Mouse (Mus musculus): ENCODE data around the gene Ccdc91.

- TF ChIP-seq EP300 (IDR thresholded peaks at IDR 0.05; ENCODE audit: insufficient read depth, low read depth, low read length): no peak
- no peak for TF ChIP-seq CTCF (IDR thresholded peaks at IDR 0.05; ENCODE audit: low read depth, low read length)
- no peak for TF ChIP-seq POLR2A (IDR thresholded peaks at IDR 0.05; ENCODE audit: insufficient read depth, low read length)
These were observed 182.4 kb downstream of the Ccdc91 start for GRCm38 (mm10) chr6:147658025-147658424.

Measured in ES-Bruce4 (cell line).